Mouse (Mus musculus): ENCODE results near the gene Olfr572.
A peak's percentile ranks its signal among the peaks of the same experiment; 100 is the strongest.

The Olfr572 gene

DNA sequence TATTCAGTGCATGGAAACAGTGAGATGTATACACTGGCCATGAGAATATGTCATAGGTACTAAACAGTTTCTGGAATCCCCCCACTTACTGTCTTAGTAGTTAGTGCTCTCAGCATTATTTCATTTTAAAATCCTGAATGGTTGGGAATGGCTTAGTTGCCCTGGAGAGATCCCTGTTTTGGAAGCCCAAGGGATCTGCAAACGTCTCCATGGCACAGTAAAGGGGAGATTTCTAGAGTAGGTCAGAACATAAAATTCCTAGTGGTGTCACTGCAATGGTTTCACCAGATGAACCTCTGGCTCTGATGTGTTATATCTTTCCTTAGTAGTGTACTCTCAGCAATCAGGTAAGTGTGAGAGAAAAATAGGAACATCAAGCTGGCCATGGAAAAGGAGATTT, at the start of gene Olfr572:
Olfr572 (plus strand) TSS at position 301 of the 400 bp plus-strand sequence.
- no peak for DNase-seq (ENCODE audit: low spot score)

DNA sequence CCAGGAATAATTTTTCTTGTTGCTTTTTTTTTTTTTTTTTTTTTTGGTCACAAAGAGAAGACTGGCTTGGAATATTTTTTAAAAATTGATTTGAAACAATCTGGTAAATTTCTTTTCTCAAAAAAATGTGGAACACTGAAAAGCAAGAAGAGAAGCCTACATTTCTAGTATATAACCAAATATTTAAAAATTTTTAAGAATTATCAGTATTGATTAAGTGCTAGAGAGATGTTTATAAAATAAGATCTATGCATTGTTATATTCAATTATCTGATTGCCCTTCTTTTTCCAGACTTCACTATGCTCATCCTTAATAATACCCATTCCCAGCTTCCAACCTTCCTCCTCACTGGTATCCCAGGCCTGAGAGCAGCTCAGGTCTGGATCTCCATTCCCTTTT, 47.4 kb upstream of the Olfr572 start, which contains the start of gene Olfr568:
Olfr568 (plus strand) TSS at position 301 of the 400 bp plus-strand sequence.
- no peak for DNase-seq (ENCODE audit: low spot score)

DNA sequence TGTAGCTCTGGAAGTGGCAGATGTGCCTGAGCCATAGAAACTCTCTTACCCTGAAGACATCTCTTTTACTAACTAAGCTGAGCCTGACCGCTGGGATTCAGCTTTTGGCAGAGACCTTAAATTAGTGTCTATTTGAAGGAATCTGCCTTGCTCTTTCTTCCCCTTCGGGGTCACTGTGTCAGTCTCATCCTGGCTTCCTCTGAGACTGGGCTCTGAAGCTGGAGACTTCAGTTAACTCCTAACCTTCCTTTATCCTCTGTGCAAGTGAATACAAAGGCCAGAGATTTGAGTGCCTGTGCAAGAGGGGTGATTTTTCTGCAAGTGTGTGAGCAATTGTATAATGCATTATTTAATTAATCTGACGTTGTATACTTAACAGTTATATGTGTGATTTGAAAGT, 33.4 kb upstream of the Olfr572 start, which contains the start of gene Olfr569:
Olfr569 (minus strand) TSS at position 101 of the 400 bp plus-strand sequence.
- no peak for DNase-seq (ENCODE audit: low spot score)

DNA sequence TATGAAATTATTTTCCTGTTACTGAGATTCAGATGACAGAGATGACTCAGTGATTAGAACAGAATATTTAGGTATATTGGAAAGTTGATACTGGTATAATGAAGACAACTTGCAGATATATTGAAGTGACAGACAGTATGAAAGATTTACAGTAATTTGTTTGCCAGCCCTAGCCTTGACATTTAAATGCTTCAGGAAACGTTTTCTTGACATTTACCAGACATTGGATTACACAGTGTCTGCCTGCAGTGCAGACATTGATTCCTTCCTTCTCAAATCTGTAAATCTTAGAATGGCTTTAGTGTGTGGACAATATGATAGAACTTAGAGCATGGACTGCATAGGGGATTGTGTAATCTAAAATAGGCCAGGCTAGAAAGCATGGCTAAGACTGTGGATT, 8.9 kb upstream of the Olfr572 start:
- no peak for DNase-seq (ENCODE audit: low spot score)

DNA sequence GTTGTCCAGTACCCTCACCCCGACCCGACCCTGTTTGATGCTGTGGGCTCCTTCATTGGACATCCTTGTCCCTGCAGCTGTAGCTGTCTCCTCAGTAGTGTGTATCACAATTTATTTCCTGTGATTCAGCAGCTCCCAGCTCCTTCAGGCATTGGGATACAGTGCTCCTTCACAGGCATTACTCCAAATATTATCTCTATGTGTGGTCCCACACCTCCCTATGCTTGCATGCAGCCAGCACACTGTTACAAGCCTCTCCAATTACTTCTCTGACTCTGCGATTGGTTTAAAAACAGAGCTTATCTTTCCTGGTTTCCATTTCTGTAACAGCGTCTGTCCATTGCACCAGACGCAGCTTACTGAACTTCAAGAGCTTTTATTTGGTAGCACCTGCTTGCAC, 7.8 kb upstream of the Olfr572 start:
- no peak for DNase-seq (ENCODE audit: low spot score)

DNA sequence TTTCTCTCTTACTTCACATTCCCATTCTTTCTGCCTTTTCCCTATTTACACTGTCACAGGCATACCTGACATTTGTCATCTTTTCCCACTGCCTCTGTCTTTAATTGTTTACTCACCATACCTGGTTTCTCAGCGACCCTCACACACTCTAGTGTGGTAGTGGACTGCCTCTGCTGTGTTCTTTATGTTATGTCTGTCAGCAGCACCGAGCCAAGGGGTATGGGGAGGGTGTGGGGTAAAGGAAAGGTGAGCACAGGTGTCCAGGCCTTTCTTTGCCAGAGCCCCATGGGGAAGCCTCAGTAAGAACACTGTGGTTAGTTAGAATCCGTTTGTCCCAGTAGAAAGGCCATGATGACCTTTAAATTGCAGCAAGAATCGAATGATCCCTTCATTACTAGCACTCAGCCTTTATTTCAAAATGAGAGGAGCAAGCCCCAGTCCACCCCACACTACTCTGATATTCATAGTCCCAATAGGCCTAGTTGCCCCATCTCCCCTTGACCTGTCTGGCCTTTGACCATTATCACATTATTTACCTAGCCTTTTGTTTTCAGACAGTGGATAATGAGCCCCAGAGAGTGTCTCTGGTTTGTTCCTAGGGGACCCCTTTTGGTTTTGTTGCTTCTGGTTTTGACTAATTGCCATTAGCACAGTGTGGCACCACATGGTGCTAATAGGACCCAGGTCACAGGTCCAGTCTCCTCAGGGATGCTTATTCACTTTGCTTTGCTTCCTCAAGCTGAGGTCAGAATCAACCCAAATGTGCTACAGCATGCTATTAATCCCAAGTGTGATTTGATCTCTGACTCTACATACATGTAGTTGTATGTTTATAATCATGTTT, 7.0 kb upstream of the Olfr572 start, which contains the start of gene Olfr571:
Olfr571 (minus strand) TSS at position 505 of the 844 bp plus-strand sequence.
- DNase-seq (ENCODE audit: low spot score): no peak

DNA sequence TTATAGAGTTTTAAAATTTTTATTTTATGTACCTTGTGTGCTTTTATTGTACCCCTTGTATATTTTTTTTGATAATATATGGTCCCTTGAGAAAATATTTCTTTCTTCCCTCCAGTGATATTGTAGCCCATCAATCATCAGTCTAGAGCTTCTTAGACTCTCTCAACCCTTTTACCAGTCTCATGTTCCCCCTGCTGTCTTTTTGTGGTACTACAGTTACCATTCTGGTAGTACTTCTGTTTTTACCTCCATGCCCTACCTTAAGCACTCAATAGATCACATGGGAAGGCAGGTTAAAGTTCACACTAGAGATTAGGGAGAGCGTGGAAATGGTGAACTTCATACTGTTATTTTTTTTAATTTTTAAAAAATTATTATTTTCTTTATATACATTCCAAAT, 4.6 kb upstream of the Olfr572 start:
- peak; percentile 22 for DNase-seq (ENCODE audit: low spot score)

DNA sequence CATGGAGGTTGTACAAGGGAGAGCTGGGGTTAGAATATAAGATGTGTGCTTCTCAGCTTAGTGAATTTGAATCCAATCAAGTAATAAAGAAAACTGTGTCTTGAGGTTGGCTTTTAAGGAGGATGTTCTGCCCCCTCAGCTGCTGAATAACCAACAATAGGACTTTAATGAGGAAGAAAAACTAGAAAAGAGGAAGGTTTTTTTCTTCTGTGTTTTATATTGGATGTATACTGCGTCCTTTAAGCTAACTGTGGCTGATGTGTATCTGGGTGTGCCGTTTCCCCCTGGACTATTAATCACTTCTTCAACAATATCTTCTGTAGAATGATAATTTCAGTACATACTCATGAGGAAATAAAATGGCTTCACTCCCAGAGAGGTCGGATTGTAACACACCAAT, 2.9 kb downstream of the Olfr572 start:
- DNase-seq (ENCODE audit: low spot score): no peak

DNA sequence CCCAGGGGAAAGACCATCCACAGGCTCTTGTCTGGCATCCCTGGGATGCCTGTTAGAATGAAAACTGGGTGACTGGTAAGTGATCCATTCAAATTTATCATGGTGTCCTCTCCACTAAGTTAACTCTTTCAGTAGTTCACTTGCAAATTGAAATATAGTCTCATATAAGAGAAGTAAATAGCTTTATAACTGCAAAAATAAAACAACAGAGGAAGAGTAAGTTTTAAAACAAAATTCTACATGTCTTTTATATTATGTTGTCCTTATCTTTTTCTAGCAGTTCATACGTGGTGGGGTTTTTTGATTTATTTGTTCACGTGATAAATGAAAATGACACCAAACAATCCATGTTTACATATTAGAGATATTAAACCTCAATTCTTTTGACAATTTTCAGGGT, 18.3 kb downstream of the Olfr572 start, which contains the start of gene Olfr573-ps1:
Olfr573-ps1 (minus strand) TSS at position 101 of the 400 bp plus-strand sequence.
- DNase-seq (ENCODE audit: low spot score): no peak

DNA sequence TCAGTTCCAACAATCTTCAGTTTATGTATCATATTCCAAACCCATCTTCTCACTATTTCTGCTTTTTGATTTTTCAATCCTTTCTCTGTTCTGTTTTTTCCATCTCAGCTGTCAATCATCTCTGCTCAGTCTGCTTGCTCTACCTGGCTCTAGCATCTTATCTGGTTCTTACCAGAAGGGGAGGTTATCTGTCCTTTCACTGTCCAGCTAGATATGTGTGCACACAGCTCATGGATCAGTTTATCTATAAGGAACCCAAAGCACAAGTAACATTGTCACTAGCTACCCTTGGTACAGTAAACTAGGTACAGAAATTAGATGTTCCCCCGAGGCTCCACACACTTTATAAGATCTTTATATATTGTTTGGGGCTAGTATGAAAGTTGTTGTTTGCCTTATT, 19.2 kb downstream of the Olfr572 start:
- no peak for DNase-seq (ENCODE audit: low spot score)

DNA sequence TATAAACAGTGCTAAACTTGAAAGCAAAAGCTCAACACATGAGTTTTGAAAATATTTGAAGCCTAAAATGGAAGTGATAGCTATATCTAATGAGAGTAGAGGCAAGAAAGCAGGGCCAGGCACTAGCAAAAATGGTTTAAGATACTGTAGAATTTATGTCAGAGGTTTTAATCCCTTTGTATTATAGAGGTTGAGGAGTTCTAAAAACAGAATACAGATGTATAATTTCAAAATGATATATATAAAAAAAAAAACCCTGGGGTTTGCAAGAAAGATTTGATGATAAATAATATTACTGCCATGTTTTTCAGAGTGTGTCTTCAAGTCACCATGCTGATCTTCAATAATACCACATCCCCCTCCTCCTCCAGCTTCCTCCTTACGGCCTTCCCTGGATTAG, 24.0 kb downstream of the Olfr572 start, which contains the start of gene Olfr574:
Olfr574 (plus strand) TSS at position 301 of the 400 bp plus-strand sequence.
- no peak for DNase-seq (ENCODE audit: low spot score)

DNA sequence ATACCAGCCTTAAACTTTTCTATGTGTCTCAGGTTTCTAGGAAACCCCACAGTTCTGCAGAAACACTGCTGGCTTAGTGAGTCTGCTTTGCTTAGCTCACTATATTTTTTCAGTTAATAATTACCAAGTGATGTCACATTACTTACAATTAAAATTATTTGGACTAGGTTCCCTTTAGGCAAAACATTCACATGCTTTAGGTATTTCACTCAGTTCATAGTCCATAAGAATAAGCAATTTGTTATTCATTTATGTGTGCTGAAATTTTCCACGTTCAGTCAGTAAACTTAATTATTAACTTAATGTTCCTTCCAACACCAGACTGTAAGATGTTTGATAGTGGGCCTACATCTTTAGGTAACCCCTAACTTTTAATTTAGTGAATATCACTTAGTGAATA, 26.5 kb downstream of the Olfr572 start:
- DNase-seq (ENCODE audit: low spot score): no peak

DNA sequence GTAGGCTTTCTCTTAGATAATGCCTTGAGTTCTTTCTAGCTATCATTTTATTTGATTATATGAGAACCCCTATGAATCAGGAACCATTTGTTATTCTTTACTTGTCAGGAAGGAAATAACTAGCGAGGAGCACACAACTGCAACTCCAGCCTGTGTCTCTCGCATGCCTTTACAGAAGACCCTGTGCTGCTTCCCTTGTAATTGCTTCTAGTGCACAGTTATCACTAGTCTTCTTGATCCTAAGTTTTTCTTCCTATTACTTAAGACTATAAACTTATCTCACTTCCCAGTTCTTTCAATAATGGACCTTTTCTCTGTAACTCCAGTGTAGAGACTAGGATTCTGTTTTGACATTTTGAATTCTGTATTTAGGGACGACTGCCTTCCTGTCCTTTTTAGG, 33.9 kb downstream of the Olfr572 start:
- DNase-seq (ENCODE audit: low spot score): no peak

DNA sequence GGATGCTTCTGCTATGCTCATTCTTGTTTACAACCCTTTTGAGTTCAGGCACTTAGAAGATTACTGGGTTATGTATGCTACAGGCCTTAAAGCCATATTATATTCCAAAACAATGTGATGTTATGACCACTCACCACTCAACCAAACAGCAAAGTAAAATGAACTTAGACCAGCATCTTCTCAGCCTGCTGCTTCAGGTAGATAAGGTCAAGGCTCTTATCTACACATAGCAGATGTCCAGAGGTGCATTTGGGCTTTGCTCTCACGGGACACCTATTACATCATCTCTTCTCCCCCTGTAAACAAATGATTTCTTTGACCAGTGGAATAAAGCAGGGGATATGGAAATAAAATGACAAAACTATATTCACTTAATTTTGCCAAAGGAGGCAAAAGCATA, 34.4 kb downstream of the Olfr572 start, which contains the start of gene Olfr575:
Olfr575 (minus strand) TSS at position 183 of the 400 bp plus-strand sequence.
- no peak for DNase-seq (ENCODE audit: low spot score)

DNA sequence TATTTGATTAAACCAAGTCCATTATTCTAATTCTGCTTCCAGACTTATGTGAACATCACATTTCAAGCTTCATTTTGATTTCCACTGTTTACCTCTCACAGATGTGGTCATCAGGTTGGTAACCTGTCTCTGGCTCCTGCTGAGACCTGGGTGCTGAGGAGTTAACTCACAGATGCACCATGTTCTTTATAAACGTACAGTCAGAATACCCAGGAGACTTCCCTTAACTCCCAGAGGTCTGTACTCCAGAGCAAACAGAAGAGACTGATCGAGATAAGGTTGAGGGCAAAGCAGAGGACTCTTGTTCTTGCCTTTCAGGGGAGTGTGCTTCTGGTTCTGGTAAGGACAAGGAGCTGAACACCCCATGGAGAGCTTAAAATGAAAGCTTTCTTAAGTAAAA, 38.2 kb downstream of the Olfr572 start, which contains the start of gene Olfr576:
Olfr576 (plus strand) TSS at position 301 of the 400 bp plus-strand sequence.
- no peak for DNase-seq (ENCODE audit: low spot score)

DNA sequence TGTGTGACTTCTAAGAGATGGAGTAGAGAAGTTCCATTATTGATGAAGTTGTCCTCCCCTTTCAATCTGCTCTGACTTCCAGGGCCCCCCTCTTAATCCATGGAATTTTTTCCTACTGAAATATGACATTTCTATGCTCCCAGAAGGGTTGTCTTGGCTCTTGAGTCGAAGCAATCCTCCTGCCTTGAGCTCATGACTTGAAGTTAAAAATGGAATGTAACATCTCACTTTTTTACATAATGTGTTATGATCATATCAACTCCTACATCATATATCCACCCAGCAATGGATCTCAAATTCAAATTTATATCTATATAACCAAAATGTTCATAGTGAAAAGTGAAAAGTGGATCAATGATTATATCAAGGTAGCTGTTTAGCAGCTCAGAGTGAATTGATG, 50.2 kb downstream of the Olfr572 start:
- no peak for DNase-seq (ENCODE audit: low spot score)

DNA sequence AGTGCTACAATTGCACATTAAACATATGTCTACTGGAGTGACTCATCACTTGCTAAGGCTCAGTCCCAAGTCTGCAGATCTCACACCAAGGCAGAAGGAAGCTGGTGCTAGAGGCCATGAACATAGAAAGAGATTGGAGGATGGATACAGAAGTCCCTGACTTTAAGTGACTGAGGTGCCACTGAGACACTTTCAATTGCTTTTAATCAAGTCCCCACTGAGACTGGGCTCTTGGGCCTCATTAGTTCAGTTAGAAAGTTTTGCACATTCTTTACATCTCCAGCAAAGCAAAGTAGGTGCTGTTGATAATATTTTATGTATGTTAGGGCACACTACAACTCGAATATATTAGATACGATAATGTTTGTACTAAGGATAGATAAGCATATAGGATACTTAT, 51.6 kb downstream of the Olfr572 start, which contains the start of gene Olfr577:
Olfr577 (minus strand) TSS at position 101 of the 400 bp plus-strand sequence.
- no peak for DNase-seq (ENCODE audit: low spot score)
